Mouse (Mus musculus): ENCODE measurements at regions not wholly inside any gene's neighbourhood (a gene's known extent, or its start where the extent isn't known, plus 50 kb on each side); places are given as distances from the start of the nearest gene placed in this dataset.

GRCm38 (mm10) chr1:186804451-186804850 is 55.3 kb upstream of the Rrp15 start:
- ATAC-seq, result no peak
- no peaks in the 10 kb centered on the region for H3K4me1 ChIP-seq (replicated peaks; ENCODE audit: control insufficient read depth, insufficient read depth, low read length)
- TF ChIP-seq CTCF (IDR thresholded peaks at IDR 0.05; ENCODE audit: low read depth), result no peak
- H3K4me2 ChIP-seq (replicated peaks; ENCODE audit: low read depth), result no peak overlapping the region
- H3K9ac ChIP-seq (ENCODE audit: low read depth, low read length), result no peak overlapping the region
- WGBS, result 67% methylated on average over 5 of the region's 5 CpGs
- H3K27ac ChIP-seq (ENCODE audit: low read depth, low read length), result no peak overlapping the region
- no peaks in the 10 kb centered on the region for H3K36me3 ChIP-seq (ENCODE audit: control insufficient read depth, insufficient read depth)
- no peaks in the 10 kb centered on the region for H3K27me3 ChIP-seq (replicated peaks; ENCODE audit: control insufficient read depth, insufficient read depth, low read length)
- H3K9me3 ChIP-seq (ENCODE audit: control insufficient read depth), result no peaks in the 10 kb centered on the region
- no peak overlapping the region for H3K4me3 ChIP-seq (ENCODE audit: low read depth, low read length)
